Mouse (Mus musculus) R1 (cell line): ENCODE results near the gene Mucl2.
"Not testable (repeated sequence)": the region's sequence is repeated elsewhere in the genome, so short reads cannot be mapped to it uniquely, and the experiment has no call there.

Source experiments
- DNase-seq: peaks from one replicate; pipeline ENCODE4 v3.0.0-alpha.2; 2018; ENCODE audit warnings: low read depth, low spot score

Gene Mucl2

DNA sequence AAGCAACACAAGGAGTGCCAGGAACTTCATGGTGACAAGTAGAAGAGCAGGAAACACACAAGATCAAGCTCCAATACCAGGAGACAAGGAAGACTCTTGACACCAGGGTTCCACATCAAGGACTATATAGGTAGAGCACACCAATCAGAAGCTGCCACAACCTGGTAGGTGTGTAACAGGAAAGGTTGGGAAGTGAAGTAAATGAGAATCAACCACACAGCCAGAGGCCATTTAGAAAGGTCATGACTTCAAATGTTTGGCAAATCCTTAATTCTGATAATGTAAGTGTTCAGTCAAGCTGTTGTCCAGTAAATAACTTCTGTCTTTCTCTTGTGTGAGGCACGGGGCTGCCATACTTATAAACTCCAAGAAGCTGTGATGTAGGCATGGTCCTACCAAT is at the start of gene Mucl2:
Mucl2 (minus strand) TSS at position 101 of the 400 bp plus-strand sequence.
- no peak for DNase-seq

- not testable (repeated sequence) for DNase-seq
Measured at GRCm38 (mm10) chr15:103913061-103913460, 13.9 kb upstream of the Mucl2 start.
